Mouse (Mus musculus): ENCODE measurements around the gene Zfp866. TPM values are rescaled to one million over a fixed set of nuclear protein-coding genes. Genes with fewer than 3 reads are reported as not detected.

Gene Zfp866
- polyA plus RNA-seq, 1 experiment: 11.3 TPM

DNA sequence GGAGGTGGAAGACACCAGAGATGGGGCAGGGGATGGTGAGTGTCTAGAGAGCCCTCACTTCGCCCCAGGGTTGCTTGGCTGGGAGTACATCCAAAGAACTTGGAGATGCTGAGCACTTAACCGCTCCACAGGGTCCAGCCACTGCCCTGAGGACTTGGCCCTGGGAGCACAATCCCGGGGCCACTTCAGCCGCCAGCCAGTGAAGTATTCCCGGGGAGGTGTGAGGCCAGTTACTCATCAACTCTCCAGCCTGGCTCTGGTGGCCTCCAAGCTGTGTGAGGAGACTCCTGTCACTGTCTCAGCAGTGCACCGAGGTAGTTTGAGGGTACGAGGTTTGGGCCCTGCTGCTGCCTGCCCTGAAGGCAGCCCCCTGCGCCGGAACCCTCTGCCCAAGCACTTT is 29.5 kb upstream of the Zfp866 start:
- Histone ChIP-seq H3K36me3 (ENCODE audit: control insufficient read depth, insufficient read depth, low read length) (no peaks in the 10 kb centered on the region), H3K4me3 (ENCODE audit: insufficient read depth, low read depth, low read length) (no peak overlapping the region), H3K4me1 (ENCODE audit: control insufficient read depth, insufficient read depth, low read length) (peaks cover 6% of the 10 kb centered on the region; the same call in 1 of the 2 replicates), H3K27me3 (replicated peaks; ENCODE audit: control insufficient read depth, insufficient read depth, low read length) (no peaks in the 10 kb centered on the region), H3K27ac (ENCODE audit: insufficient read depth, low read depth, low read length) (peak overlapping the region; percentile 30; the same call in 1 of the 2 replicates)
- no peak for TF ChIP-seq CTCF (conservative IDR thresholded peaks at IDR 0.05; ENCODE audit: insufficient read depth, insufficient read length, low read depth, low read length)
- no peak for TF ChIP-seq POLR2A (IDR thresholded peaks at IDR 0.05; ENCODE audit: low read depth, low read length)
- DNase-seq: peak; percentile 91
- WGBS: 58% methylated on average over 9 of the region's 9 CpGs

DNA sequence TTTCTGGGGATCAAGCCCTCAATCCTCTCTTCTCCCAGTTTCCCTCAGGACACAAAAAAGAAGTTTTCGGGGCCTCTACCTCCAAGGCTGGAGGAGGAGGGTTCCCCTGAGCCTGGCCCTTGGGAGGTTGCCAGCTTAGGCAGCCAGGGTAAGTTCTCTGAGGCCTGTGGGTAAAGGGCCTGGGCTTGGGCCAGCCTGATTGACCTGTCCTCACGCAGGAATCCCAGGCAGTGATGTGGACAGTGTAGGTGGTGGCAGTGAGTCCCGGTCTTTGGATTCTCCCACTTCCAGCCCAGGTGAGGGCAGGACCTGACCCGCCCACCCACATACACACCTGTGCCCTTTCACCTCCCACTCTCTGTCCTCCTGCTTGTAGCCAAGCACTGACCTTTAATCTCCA is 24.4 kb upstream of the Zfp866 start:
- H3K27ac ChIP-seq (ENCODE audit: insufficient read depth, low read depth, low read length): no peak overlapping the region
- TF ChIP-seq POLR2A (IDR thresholded peaks at IDR 0.05; ENCODE audit: low read depth, low read length) (no peak), CTCF (conservative IDR thresholded peaks at IDR 0.05; ENCODE audit: insufficient read depth, insufficient read length, low read depth, low read length) (no peak)
- peaks cover 3% of the 10 kb centered on the region; the same call in 1 of the 2 replicates for H3K4me1 ChIP-seq (ENCODE audit: control insufficient read depth, insufficient read depth, low read length)
- H3K27me3 ChIP-seq (replicated peaks; ENCODE audit: control insufficient read depth, insufficient read depth, low read length): no peaks in the 10 kb centered on the region
- WGBS: 70% methylated on average over 4 of the region's 4 CpGs
- no peak overlapping the region for H3K4me3 ChIP-seq (ENCODE audit: insufficient read depth, low read depth, low read length)
- peak; percentile 69 for DNase-seq
- H3K36me3 ChIP-seq (ENCODE audit: control insufficient read depth, insufficient read depth, low read length): no peaks in the 10 kb centered on the region

DNA sequence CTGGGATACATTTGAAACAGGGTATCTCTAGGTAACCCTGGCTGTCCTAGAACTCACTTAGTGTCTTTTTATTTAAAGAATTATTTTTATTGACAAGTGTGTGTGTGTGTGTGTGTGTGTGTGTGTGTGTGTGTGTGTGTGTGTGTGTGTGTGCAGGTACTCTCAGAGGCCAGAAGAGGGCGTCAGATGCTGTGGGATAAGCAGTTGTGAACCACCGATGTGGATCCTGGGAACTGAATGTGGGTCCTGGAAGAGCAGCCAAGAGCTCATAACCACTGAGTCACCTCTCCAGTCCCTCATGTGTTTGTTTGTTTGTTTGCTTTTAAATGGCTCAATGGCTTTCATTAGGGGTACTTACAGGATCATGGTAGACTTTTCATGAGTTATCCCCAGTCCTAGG is 23.9 kb upstream of the Zfp866 start:
- 96% methylated on average over 2 of the region's 2 CpGs for WGBS
- Histone ChIP-seq H3K27ac (ENCODE audit: insufficient read depth, low read depth, low read length) (no peak overlapping the region), H3K4me3 (ENCODE audit: insufficient read depth, low read depth, low read length) (no peak overlapping the region), H3K4me1 (ENCODE audit: control insufficient read depth, insufficient read depth, low read length) (peaks cover 1% of the 10 kb centered on the region; the same call in 1 of the 2 replicates), H3K27me3 (replicated peaks; ENCODE audit: control insufficient read depth, insufficient read depth, low read length) (no peaks in the 10 kb centered on the region), H3K36me3 (ENCODE audit: control insufficient read depth, insufficient read depth, low read length) (no peaks in the 10 kb centered on the region)
- no peak for DNase-seq
- TF ChIP-seq POLR2A (IDR thresholded peaks at IDR 0.05; ENCODE audit: low read depth, low read length) (no peak), CTCF (conservative IDR thresholded peaks at IDR 0.05; ENCODE audit: insufficient read depth, insufficient read length, low read depth, low read length) (no peak)

DNA sequence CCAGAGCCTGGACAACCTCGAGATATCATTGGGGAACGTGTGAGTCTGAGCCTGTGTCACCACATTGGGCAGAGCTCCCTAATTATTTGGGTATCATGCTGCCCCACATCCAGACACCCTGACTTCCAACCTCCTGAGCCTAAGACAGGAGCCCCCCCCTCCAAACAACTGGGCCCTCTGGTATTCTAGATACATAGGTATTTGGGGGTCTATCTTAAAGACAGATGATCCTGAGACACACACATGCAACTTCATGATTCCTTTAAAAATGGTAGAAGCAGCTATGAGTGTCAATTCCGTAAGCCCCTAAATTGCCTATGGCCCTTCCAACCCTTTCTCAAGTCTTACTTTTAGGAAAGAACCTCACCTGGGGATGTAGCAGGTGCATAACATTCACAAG is 18.8 kb upstream of the Zfp866 start:
- Histone ChIP-seq H3K27ac (ENCODE audit: insufficient read depth, low read depth, low read length) (no peak overlapping the region), H3K27me3 (replicated peaks; ENCODE audit: control insufficient read depth, insufficient read depth, low read length) (no peaks in the 10 kb centered on the region), H3K4me1 (ENCODE audit: control insufficient read depth, insufficient read depth, low read length) (no peaks in the 10 kb centered on the region; the same call in 1 of the 2 replicates), H3K36me3 (ENCODE audit: control insufficient read depth, insufficient read depth, low read length) (peaks cover 2% of the 10 kb centered on the region; the same call in 1 of the 2 replicates), H3K4me3 (ENCODE audit: insufficient read depth, low read depth, low read length) (no peak overlapping the region)
- 78% methylated on average over 3 of the region's 3 CpGs for WGBS
- DNase-seq: no peak
- TF ChIP-seq POLR2A (IDR thresholded peaks at IDR 0.05; ENCODE audit: low read depth, low read length) (no peak), CTCF (conservative IDR thresholded peaks at IDR 0.05; ENCODE audit: insufficient read depth, insufficient read length, low read depth, low read length) (no peak)

DNA sequence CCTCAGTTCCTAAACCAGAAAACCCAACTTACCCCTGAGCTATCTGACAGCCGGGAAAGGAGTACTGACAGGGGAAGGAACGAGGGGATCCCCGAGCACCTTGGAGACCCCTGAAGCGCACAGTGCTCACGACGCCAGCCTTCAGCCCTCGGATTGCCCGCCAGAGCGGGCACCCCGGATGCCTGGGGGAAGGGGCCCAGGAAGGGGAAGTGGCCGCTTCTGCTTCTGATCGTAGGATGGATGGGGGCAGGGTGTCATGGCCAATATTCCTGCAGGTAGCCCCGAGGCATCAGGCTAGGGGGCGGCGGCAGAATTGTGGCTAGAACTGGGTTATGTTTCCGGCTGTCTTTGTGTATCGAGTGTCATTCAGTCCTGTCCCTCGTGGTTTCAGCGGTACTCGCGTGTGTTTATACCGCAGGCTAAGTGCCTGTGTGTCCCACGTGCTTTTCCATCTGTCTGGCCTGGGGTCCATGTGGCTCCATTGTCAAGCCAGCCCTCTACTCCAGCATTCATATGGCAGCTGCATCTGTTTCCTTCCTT is 18.0 kb upstream of the Zfp866 start:
- TF ChIP-seq POLR2A (IDR thresholded peaks at IDR 0.05; ENCODE audit: low read depth, low read length) (no peak), CTCF (conservative IDR thresholded peaks at IDR 0.05; ENCODE audit: insufficient read depth, insufficient read length, low read depth, low read length) (no peak)
- peak overlapping the region; percentile 76 for H3K4me3 ChIP-seq (ENCODE audit: insufficient read depth, low read depth, low read length)
- H3K4me1 ChIP-seq (ENCODE audit: control insufficient read depth, insufficient read depth, low read length): no peaks in the 10 kb centered on the region; the same call in 1 of the 2 replicates
- DNase-seq: no peak
- no peak overlapping the region for H3K27ac ChIP-seq (ENCODE audit: insufficient read depth, low read depth, low read length)
- peaks cover 2% of the 10 kb centered on the region; the same call in 1 of the 2 replicates for H3K36me3 ChIP-seq (ENCODE audit: control insufficient read depth, insufficient read depth, low read length)
- WGBS: 3% methylated on average over 23 of the region's 23 CpGs
- H3K27me3 ChIP-seq (replicated peaks; ENCODE audit: control insufficient read depth, insufficient read depth, low read length): no peaks in the 10 kb centered on the region

DNA sequence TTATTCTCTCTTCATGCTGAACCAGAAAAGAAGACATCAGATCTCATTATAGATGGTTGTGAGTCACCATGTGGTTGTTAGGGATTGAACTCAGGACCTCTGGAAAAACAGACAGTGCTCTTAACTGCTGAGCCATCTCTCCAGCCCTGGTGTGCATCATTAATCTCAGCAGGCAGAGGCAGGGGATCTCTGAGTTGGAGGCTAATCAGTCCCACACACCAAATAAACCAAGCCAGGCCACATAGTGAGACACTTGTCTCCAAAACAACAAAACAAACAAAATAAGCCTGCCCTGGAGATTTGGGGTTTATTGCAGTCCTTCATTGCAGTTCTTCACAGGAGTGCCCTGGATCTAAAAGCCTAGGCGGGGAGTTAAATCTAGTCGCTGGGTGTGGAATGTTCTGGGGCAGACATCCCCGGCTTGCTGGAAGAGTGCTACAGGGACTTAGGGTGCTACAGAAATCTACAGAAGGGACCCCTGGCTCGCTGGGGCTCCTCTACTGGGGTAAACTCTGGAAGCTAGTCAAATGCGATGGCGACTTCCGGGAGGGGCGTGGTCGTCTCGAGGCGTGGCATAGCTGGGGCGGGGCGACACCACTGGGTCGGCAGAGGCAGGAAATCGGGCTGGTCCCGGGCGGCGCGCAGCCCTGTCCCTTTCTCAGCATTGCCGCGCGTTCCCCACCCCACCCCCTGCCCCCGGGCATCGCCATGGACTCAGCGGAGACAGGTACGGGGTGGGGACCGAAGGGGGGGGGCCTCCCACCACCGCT is 17.3 kb upstream of the Zfp866 start, which contains the start of gene Gmip:
Gene Gmip, plus strand, starts transcription at position 586 of the 770 bp plus-strand sequence.
- Histone ChIP-seq H3K36me3 (ENCODE audit: control insufficient read depth, insufficient read depth, low read length) (peaks cover 2% of the 10 kb centered on the region; the same call in 1 of the 2 replicates), H3K4me1 (ENCODE audit: control insufficient read depth, insufficient read depth, low read length) (no peaks in the 10 kb centered on the region; the same call in 1 of the 2 replicates), H3K27me3 (replicated peaks; ENCODE audit: control insufficient read depth, insufficient read depth, low read length) (no peaks in the 10 kb centered on the region), H3K4me3 (ENCODE audit: insufficient read depth, low read depth, low read length) (peak within 1 kb of the TSS; percentile 76), H3K27ac (ENCODE audit: insufficient read depth, low read depth, low read length) (no peak within 1 kb of the TSS)
- WGBS: 6% methylated on average over 27 of the region's 28 CpGs
- peak; percentile 87 for DNase-seq
- no peak for TF ChIP-seq POLR2A (IDR thresholded peaks at IDR 0.05; ENCODE audit: low read depth, low read length)
- TF ChIP-seq CTCF (conservative IDR thresholded peaks at IDR 0.05; ENCODE audit: insufficient read depth, insufficient read length, low read depth, low read length): no peak

DNA sequence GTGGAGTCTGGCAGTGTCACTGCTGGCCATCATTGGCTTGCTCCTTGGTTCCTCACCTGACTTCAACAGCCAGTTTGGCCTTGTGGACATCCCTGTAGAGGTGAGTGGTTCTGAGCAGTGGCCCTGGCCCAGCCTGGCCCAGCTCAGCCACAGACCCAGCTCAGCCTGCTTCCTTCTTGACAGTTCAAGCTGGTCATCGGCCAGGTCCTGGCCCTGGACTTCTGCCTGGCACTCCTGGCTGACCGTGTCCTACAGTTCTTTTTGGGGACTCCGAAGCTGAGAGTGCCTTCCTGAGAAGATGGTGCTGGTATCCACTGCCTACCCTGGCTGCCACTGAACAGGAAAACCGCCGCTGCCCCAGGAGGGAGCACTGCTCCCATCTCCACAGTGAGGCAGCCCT is 16.3 kb upstream of the Zfp866 start:
- Histone ChIP-seq H3K27me3 (replicated peaks; ENCODE audit: control insufficient read depth, insufficient read depth, low read length) (no peaks in the 10 kb centered on the region), H3K4me3 (ENCODE audit: insufficient read depth, low read depth, low read length) (no peak overlapping the region), H3K4me1 (ENCODE audit: control insufficient read depth, insufficient read depth, low read length) (no peaks in the 10 kb centered on the region; the same call in 1 of the 2 replicates), H3K36me3 (ENCODE audit: control insufficient read depth, insufficient read depth, low read length) (peaks cover 2% of the 10 kb centered on the region; the same call in 1 of the 2 replicates), H3K27ac (ENCODE audit: insufficient read depth, low read depth, low read length) (no peak overlapping the region)
- WGBS: 95% methylated on average over 5 of the region's 5 CpGs
- TF ChIP-seq POLR2A (IDR thresholded peaks at IDR 0.05; ENCODE audit: low read depth, low read length) (no peak), CTCF (conservative IDR thresholded peaks at IDR 0.05; ENCODE audit: insufficient read depth, insufficient read length, low read depth, low read length) (no peak)
- no peak for DNase-seq

All from kidney, adult 2 months (tissue).